Mouse (Mus musculus) hindbrain, embryonic 12.5 days (tissue): Measurements from ENCODE around the gene Timm10. TPM values are rescaled to one million over a fixed set of nuclear protein-coding genes. Genes with fewer than 3 reads are reported as not detected.
A peak's percentile ranks its signal among the peaks of the same experiment; 100 is the strongest.

Experiments
- ATAC-seq: fragments of 200-750 bp; cut with Nextera tagmentation; 2 replicates; pipeline ENCODE4 v1.8.0; 2017; ENCODE audit warnings: moderate TSS enrichment; ENCODE audit not compliant: low FRiP score
- H3K27ac ChIP-seq: fragments of 300-500 bp; sonication (generic); 2 replicates; pipeline ENCODE4 v1.5.1; 2016; ENCODE audit warnings: mild to moderate bottlenecking
- H3K27me3 ChIP-seq: fragments of 300-500 bp; sonication (generic); 2 replicates; pipeline ENCODE4 v1.6.1; 2016; ENCODE audit warnings: mild to moderate bottlenecking
- H3K36me3 ChIP-seq: fragments of 300-500 bp; sonication (generic); 2 replicates; pipeline ENCODE4 v1.6.1; 2016; ENCODE audit warnings: mild to moderate bottlenecking
- H3K4me1 ChIP-seq: fragments of 300-500 bp; sonication (generic); 2 replicates; pipeline ENCODE4 v1.6.1; 2016
- H3K4me2 ChIP-seq: fragments of 300-500 bp; sonication (generic); replicated peaks from 2 replicates; pipeline ENCODE4 v1.6.1; 2016; ENCODE audit warnings: mild to moderate bottlenecking
- H3K4me3 ChIP-seq: fragments of 300-500 bp; sonication (generic); 2 replicates; pipeline ENCODE4 v1.5.1; 2016; ENCODE audit warnings: mild to moderate bottlenecking
- H3K9ac ChIP-seq: fragments of 300-500 bp; sonication (generic); 2 replicates; pipeline ENCODE4 v1.6.1; 2016; ENCODE audit warnings: mild to moderate bottlenecking, moderate library complexity
- H3K9me3 ChIP-seq: fragments of 300-500 bp; sonication (generic); replicated peaks from 2 replicates; pipeline ENCODE4 v1.6.1; 2016; ENCODE audit warnings: mild to moderate bottlenecking
- WGBS: fragments of 180-500 bp; shearing (Covaris S2); methylation state at CpG from one replicate; pipeline ENCODE4 v1.1.7; 2016; 5-methylcytosine and 5-hydroxymethylcytosine counted together
- polyA plus RNA-seq: library from polyadenylated mRNA; unstranded; fragments of >200 nt; fragmentation: Nextera tagmentation; extraction: Ambion mirVana; gene quantifications from 2 replicates; pipeline ENCODE4 v1.2.1, GENCODE M21; 2016

Gene Timm10
- polyA plus RNA-seq, 1 experiment from 2014 or later = 35.8 TPM

DNA sequence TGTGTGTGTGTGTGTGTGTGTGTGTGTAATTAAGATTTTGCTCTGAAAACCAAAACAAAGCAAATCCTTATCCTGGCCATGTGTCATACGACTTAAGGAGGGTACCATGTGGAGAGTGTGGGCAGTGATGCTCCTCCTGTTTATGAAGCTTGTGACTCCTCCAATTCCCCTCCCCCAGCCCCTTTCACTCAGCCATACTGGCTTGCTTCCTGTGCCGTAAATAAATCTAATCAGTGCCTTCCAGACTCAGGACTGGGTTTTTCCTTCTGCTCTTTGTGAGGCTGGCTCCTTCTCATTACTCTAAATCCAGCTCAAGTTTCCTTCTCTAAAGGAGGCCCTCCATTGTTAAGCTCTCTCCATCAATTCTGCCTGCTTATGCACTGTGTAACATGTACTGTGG lies 3.6 kb upstream of the Timm10 start:
- Histone ChIP-seq H3K36me3 (no peaks in the 10 kb centered on the region), H3K27ac (no peak overlapping the region), H3K4me2 (no peak overlapping the region), H3K9me3 (no peaks in the 10 kb centered on the region), H3K27me3 (peaks cover 8% of the 10 kb centered on the region), H3K9ac (no peak overlapping the region), H3K4me1 (peaks cover 10% of the 10 kb centered on the region), H3K4me3 (no peak overlapping the region)
- ATAC-seq = no peak
- WGBS = 53% methylated on average over 2 of the region's 2 CpGs

DNA sequence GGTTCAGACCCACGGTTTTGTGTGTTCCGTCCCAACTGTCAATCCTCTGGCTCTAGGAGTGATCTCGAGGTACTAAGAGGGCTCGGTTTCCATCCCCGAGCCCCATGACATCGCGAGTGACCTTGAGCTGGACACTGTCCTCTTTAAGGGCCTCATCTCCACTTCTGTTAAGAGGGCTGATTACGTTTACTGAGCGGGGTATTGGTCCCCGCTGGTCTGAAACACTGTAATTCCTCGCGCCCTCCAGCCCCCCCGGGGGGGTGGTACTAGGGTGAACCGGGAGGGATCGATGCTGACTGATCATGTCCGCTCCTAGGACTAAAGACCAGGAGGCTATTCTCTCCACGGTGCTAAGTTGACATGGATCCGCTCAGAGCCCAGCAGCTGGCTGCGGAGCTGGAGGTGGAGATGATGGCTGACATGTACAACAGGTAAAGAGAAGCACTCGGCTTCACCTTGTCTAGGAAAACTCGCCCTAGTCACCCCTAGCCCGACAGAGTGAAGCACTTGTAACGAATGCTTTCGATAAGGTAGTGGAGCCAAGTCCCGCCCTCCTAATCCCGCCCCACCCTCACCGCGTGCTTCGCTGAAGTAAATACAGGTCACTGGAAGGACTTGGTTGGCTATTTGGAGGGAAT lies 605 bp downstream of the Timm10 start:
- Histone ChIP-seq H3K36me3 (peaks cover 11% of the 10 kb centered on the region; the same call in 1 of the 2 replicates), H3K27me3 (no peaks in the 10 kb centered on the region), H3K9me3 (no peaks in the 10 kb centered on the region), H3K27ac (no peak overlapping the region), H3K4me1 (peaks cover 13% of the 10 kb centered on the region), H3K4me2 (peak overlapping the region; percentile 99), H3K4me3 (peak overlapping the region; percentile 74), H3K9ac (peak overlapping the region; percentile 80)
- ATAC-seq = peak; percentile 53
- WGBS = under 1% methylated on average over 29 of the region's 29 CpGs

DNA sequence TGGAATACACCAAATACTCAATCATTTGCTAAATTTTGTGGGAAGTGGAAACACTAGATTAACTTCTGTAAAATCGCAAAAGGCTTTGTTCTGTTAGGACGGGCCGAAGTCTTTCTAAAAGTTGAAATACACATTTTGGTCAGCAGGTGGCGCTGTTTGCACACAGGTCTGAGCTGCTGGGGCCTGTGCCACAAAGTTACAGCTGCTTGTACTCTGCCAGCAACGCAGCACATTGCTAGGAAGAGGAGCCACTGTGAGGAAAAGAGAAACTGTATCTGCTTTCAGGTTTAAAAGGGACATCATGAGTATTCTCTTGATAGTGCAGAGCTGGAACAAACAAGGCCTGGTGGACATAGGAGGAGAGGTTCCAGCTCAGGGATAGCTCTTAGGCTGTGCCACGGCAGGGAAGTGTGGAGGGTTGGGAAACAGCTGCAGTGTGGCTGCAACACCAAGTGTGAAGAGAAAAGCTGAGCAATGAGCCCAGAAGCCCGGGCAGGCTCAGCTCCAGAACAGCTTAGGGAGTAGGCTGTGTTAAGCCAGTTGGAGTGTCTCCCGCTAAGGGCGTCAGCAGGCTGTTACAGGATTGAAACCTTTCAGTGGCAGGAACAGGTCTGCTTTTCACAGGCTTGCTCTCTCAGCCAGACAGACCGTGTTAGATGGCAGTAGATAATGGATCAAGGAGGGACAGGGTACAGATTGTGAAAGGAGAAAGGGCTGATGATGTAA lies 5.0 kb downstream of the Timm10 start:
- Histone ChIP-seq H3K4me3 (no peak overlapping the region), H3K4me1 (peaks cover 13% of the 10 kb centered on the region), H3K4me2 (no peak overlapping the region), H3K9ac (no peak overlapping the region), H3K27ac (no peak overlapping the region), H3K36me3 (peaks cover 11% of the 10 kb centered on the region; the same call in 1 of the 2 replicates), H3K9me3 (no peaks in the 10 kb centered on the region), H3K27me3 (peaks cover under 1% of the 10 kb centered on the region; the same call in 1 of the 2 replicates)
- peak; percentile 67 for ATAC-seq
- 37% methylated on average over 10 of the region's 10 CpGs for WGBS

DNA sequence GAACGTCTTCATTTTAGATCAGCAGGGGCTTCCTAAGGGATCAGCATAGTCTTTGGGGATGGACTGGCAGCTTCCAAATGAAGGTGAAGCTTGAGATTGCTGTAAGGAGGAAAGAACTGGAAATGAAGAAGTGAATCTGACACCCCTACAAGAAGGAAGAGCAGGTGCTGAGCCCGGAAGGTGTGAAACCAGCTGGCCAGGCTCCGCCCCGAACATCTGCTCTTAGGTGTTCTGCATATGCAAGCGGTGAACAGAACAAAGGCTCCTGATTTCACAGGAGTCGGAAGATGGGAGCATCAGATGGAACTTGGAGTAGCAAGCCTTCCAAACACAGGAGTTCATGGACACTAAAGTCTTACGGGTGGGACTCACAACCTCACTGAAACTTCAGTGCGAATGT lies 10.3 kb downstream of the Timm10 start:
- H3K4me3 ChIP-seq = no peak overlapping the region
- H3K4me1 ChIP-seq = peaks cover 31% of the 10 kb centered on the region
- WGBS = 64% methylated on average over 8 of the region's 8 CpGs
- H3K27ac ChIP-seq = no peak overlapping the region
- no peak for ATAC-seq
- no peaks in the 10 kb centered on the region for H3K36me3 ChIP-seq
- peaks cover 44% of the 10 kb centered on the region for H3K27me3 ChIP-seq
- H3K9ac ChIP-seq = no peak overlapping the region
- no peak overlapping the region for H3K4me2 ChIP-seq
- H3K9me3 ChIP-seq = no peaks in the 10 kb centered on the region

DNA sequence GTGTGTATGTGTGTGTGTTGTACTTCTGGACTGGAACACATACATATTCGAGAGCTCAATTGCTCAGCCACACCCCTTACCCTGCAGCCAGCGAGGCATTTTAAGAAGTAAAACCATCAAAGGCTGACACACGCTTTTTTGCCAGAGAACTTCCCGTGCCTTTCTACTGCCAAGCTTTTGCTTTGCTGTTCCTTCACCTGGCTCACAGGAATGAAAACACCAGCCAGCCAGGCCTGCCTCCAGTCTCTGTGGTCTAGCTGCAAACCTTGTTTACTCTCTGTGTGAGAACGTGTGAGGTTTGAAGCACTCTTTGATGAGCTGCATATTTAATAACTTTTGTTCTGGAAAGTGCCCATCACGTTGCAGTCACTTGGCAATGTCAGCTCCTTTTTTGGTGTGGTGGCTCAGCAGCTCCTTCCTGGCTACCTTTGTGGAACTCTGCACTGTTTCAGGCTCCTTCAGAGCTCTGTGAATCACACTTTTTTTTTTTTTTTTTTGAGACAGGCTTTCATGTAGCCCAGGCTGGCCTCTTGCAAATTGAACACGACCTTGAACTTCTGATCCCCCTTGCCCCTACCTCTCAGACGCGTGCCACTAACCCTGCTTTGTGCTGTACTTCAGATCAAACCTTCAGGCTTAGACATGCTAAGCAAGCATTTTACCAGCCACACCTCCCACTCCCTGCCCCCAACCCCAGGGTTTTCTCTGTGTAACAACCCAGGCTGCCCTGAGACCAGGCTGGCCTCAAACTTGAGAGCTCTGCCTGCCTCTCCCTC lies 11.2 kb downstream of the Timm10 start:
- 25% methylated on average over 9 of the region's 9 CpGs for WGBS
- Histone ChIP-seq H3K27ac (no peak overlapping the region), H3K36me3 (no peaks in the 10 kb centered on the region), H3K9ac (no peak overlapping the region), H3K4me1 (peaks cover 31% of the 10 kb centered on the region), H3K27me3 (peaks cover 44% of the 10 kb centered on the region), H3K4me2 (no peak overlapping the region), H3K9me3 (no peaks in the 10 kb centered on the region), H3K4me3 (no peak overlapping the region)
- no peak for ATAC-seq

DNA sequence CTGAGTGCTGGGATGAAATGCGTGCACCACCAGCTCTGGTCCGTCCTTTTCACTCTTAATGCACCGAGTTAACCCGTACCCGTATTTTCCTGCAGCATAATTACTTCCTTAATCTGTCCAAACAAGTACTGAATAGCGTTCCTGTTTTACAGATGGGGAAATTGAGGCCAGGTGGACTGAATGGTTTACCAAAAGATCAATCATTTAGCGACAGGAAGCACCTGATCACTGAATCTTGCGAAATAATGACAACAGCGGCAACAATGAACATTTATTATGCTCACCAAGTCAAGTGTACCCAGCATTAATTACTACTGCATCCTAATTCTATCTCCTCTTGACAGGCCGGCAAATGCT lies 11.8 kb downstream of the Timm10 start, which contains the start of gene Slc43a1:
Slc43a1 (plus strand) TSS at position 258 of the 357 bp plus-strand sequence.
- H3K4me1 ChIP-seq = peaks cover 31% of the 10 kb centered on the region
- ATAC-seq = no peak
- peak within 1 kb of the TSS; percentile 68 for H3K9ac ChIP-seq
- H3K27me3 ChIP-seq = peaks cover 44% of the 10 kb centered on the region
- H3K4me3 ChIP-seq = peak within 1 kb of the TSS; percentile 58
- peak within 1 kb of the TSS; percentile 99 for H3K4me2 ChIP-seq
- 20% methylated on average over 10 of the region's 10 CpGs for WGBS
- H3K27ac ChIP-seq = peak within 1 kb of the TSS; percentile 66; the same call in 1 of the 2 replicates
- no peaks in the 10 kb centered on the region for H3K9me3 ChIP-seq
- no peaks in the 10 kb centered on the region for H3K36me3 ChIP-seq

DNA sequence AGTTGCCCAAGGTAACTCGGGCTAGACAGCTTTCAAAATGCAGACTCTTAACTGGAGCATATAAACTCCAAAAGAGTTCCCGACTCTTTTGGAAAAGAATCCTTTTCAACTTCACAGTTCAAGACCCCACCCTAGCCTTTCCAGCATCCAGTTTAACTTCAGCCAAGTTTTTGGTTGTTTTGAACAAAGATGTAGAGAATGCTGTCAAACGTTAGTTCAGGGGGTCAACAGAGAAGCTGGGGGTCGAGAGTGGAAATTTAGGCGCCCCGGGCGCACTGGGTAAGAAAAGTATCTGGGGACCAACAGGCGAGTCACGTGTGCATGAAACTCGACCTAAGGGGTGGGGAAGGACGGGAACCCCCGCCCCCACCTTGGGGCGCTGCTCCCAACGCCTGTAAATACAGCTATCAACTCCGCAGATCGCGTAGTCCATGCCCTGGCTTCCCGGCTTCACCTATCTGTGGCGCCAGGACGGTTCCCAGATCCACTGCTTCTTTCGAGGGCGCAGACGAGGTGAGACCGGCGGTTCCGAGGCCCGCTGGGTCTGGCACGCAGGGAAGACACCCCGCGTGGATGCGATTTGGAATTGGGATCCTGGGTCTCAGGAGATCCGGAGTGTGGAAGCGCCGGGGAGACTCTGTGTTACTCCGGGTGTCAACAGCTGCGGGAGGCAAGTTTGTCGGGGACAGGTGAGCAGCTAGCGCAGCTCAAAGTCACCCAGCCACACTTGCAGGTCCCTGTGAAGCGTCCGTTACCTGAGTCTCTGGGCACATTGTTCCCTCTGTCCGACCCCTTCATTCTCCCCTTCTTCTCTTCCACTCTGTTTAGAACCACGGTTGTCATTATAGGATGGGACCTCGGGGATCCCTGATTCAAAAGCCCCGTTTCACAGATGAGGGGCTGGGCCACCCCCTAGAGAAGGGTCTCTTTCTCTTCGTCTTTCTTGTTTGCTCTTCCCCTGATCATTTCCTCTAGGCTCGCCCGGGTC lies 12.5 kb downstream of the Timm10 start:
- H3K27ac ChIP-seq = peak overlapping the region; percentile 66
- 1% methylated on average over 47 of the region's 47 CpGs for WGBS
- H3K4me1 ChIP-seq = peaks cover 31% of the 10 kb centered on the region
- H3K4me2 ChIP-seq = peak overlapping the region; percentile 99
- peak; percentile 44 for ATAC-seq
- no peaks in the 10 kb centered on the region for H3K36me3 ChIP-seq
- H3K27me3 ChIP-seq = peaks cover 44% of the 10 kb centered on the region
- peak overlapping the region; percentile 58 for H3K4me3 ChIP-seq
- no peaks in the 10 kb centered on the region for H3K9me3 ChIP-seq
- H3K9ac ChIP-seq = peak overlapping the region; percentile 68

DNA sequence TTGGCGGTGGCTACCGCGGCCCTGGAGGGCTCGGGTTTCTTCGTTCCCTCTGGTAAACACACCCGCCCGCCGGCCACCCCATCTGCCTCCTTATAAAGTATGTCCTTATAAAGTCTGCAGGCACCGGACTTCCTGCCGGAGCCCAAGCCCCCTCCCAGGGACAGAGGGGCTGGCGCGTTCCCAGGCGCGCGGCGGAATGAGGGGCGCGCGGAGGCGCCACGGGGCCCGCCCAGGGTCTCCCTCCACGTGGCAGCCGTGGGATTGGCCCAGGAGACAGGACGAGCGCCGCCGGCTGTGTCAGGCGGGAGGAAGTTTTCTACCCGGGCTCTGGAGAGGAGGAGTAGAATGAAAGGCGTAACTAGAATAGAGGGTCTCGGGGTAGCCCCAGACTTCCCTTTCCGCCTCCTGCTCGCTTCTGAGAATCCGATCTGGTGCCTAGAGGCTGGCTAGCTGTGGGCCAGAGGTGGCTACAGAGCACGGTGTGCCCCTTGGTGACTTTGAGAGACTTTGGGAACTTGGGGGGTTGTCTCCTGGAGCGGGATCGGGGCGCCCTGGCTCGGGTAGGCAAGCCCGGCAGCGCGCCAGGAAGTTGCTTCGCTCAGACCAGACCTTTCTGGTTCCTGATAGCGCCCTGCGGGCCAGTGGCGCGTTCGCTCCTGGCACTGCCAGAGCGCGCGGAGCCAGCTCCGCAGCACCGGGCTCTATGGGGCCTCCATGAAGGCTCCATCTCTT lies 13.4 kb downstream of the Timm10 start:
- H3K27me3 ChIP-seq = peaks cover 44% of the 10 kb centered on the region
- under 1% methylated on average over 54 of the region's 54 CpGs for WGBS

DNA sequence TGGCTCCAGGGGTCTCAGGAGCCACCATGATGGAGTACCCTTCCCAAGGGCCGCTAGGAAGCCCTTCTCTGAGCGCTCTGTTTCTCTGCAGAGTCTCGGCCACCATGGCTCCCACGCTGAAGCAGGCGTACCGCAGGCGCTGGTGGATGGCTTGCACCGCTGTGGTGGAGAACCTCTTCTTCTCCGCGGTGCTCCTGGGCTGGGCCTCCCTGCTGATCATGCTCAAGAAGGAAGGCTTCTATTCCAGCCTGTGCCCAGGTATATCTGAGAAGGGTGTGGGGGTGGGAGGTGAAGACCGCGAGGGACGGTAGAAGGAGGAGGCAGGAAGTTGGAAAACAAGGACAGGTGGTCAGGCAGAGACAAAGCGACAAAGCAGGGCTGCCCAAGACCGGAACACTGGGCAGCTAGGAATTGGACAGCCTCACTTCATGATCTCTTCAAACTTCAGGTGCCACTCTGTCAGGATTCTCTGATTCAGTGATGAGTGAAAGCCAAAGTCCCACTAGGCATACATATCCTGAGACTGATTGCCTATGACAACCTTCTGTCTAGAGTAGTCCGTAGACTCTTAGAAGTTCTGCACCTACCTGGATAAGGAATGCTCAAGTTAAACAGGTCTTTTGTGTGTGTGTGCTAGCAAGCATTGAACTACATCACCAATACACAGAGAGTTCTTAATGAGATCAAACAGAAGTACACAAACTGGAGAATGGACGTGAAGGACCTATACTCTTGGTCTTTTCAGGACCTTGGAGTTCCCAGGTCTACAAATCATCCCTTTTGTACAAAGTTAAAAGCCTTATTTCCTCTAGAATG lies 14.2 kb downstream of the Timm10 start:
- 8% methylated on average over 17 of the region's 17 CpGs for WGBS
- H3K4me3 ChIP-seq = peak overlapping the region; percentile 58
- peaks cover 44% of the 10 kb centered on the region for H3K27me3 ChIP-seq

More for the DNA sequence above, 13.4 kb downstream of the Timm10 start:
- peaks cover 31% of the 10 kb centered on the region for H3K4me1 ChIP-seq
- no peaks in the 10 kb centered on the region for H3K9me3 ChIP-seq
- no peaks in the 10 kb centered on the region for H3K36me3 ChIP-seq
- peak; percentile 92 for ATAC-seq
- peak overlapping the region; percentile 68 for H3K9ac ChIP-seq
- H3K4me2 ChIP-seq = peak overlapping the region; percentile 99
- peak overlapping the region; percentile 66 for H3K27ac ChIP-seq
- H3K4me3 ChIP-seq = peak overlapping the region; percentile 58

DNA sequence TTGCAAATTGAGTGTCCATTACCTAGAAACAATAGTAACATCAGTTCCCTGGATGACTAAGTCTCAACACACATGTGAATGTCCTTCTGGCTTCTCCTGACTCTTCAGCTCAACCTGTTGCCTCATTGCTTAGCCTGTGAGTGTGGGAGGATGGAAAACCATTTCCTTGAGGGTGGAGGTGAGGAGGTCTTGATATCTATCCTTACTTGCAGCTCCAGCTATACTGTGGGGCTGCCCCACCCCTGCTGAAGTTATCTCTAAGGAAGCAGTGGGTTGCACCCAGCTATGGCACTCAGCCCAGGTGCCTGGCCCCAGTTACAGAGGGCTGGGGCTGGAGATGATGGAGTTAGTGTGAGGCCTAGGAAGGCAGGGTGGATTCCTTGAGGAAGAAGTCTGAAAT lies 15.1 kb downstream of the Timm10 start:
- H3K27ac ChIP-seq = no peak overlapping the region
- no peak for ATAC-seq
- H3K36me3 ChIP-seq = no peaks in the 10 kb centered on the region
- H3K4me3 ChIP-seq = no peak overlapping the region
- H3K9ac ChIP-seq = no peak overlapping the region
- H3K27me3 ChIP-seq = peaks cover 42% of the 10 kb centered on the region
- peak overlapping the region; percentile 99 for H3K4me2 ChIP-seq
- H3K4me1 ChIP-seq = peaks cover 31% of the 10 kb centered on the region
- H3K9me3 ChIP-seq = no peaks in the 10 kb centered on the region

More for the DNA sequence above, 14.2 kb downstream of the Timm10 start:
- Histone ChIP-seq H3K4me2 (peak overlapping the region; percentile 99), H3K27ac (peak overlapping the region; percentile 66), H3K4me1 (peaks cover 31% of the 10 kb centered on the region), H3K36me3 (no peaks in the 10 kb centered on the region), H3K9me3 (no peaks in the 10 kb centered on the region), H3K9ac (peak overlapping the region; percentile 68)
- peak; percentile 39 for ATAC-seq
